Mouse (Mus musculus) gastrocnemius, postnatal 25 days (tissue): ENCODE measurements around the gene Ccdc155. TPM values are rescaled to one million over a fixed set of nuclear protein-coding genes. Genes with fewer than 3 reads are reported as not detected.
"Not testable (repeated sequence)": the region's sequence is repeated elsewhere in the genome, so short reads cannot be mapped to it uniquely, and the experiment has no call there.

Experiments
- DNase-seq: peaks from one replicate; pipeline ENCODE4 v3.0.0; 2022
- total RNA-seq, 2 experiments: library from RNA; stranded (reverse); gene quantifications; 1 replicate in 1 of 2; 2 replicates in 1 of 2; pipeline ENCODE4 v1.2.3; 2021

The Ccdc155 gene
- total RNA-seq, 2 experiments from 2014 or later = 0.19 to 0.23 TPM

GRCm38 (mm10) chr7:45162996-45163615 lies 41.6 kb downstream of the Ccdc155 start:
- DNase-seq = no peak

GRCm38 (mm10) chr7:45162551-45162950 lies 42.1 kb downstream of the Ccdc155 start:
- DNase-seq = no peak

GRCm38 (mm10) chr7:45161612-45162473 lies 42.8 kb downstream of the Ccdc155 start:
- peak; percentile 84 for DNase-seq

- DNase-seq = no peak
These were observed 43.8 kb downstream of the Ccdc155 start for GRCm38 (mm10) chr7:45160866-45161265.

GRCm38 (mm10) chr7:45160316-45160800 lies 44.3 kb downstream of the Ccdc155 start:
- no peak for DNase-seq

GRCm38 (mm10) chr7:45158991-45159390 lies 45.7 kb downstream of the Ccdc155 start:
- no peak for DNase-seq

- no peak for DNase-seq
These were observed 47.2 kb downstream of the Ccdc155 start for GRCm38 (mm10) chr7:45157459-45157858.

GRCm38 (mm10) chr7:45156206-45156605 lies 48.5 kb downstream of the Ccdc155 start:
- DNase-seq = no peak

GRCm38 (mm10) chr7:45155590-45155989 lies 49.1 kb downstream of the Ccdc155 start:
- DNase-seq = no peak

GRCm38 (mm10) chr7:45154993-45155514 lies 49.6 kb downstream of the Ccdc155 start:
- DNase-seq = peak; percentile 58

- peak; percentile 96 for DNase-seq
These were observed 50.3 kb downstream of the Ccdc155 start, which contains the start of the genes Pih1d1 and Aldh16a1 for GRCm38 (mm10) chr7:45154096-45154992. Gene Pih1d1, plus strand, starts transcription at chr7:45154303. Gene Aldh16a1, minus strand, starts transcription at chr7:45154584.

- DNase-seq = no peak
These were observed 51.1 kb downstream of the Ccdc155 start for GRCm38 (mm10) chr7:45153586-45153985.

- not testable (repeated sequence) for DNase-seq
These were observed 51.6 kb downstream of the Ccdc155 start for GRCm38 (mm10) chr7:45153052-45153451.

- DNase-seq = peak; percentile 59
These were observed 53.4 kb downstream of the Ccdc155 start for GRCm38 (mm10) chr7:45151303-45151702.

GRCm38 (mm10) chr7:45150321-45150720 lies 54.4 kb downstream of the Ccdc155 start:
- no peak for DNase-seq

- peak; percentile 50 for DNase-seq
These were observed 55.1 kb downstream of the Ccdc155 start for GRCm38 (mm10) chr7:45149545-45149944.

- DNase-seq = no peak
These were observed 56.1 kb downstream of the Ccdc155 start for GRCm38 (mm10) chr7:45148534-45149098.

- no peak for DNase-seq
These were observed 56.8 kb downstream of the Ccdc155 start for GRCm38 (mm10) chr7:45147899-45148298.

- DNase-seq = no peak
These were observed 57.4 kb downstream of the Ccdc155 start for GRCm38 (mm10) chr7:45147267-45147666.

- DNase-seq = no peak
These were observed 59.2 kb downstream of the Ccdc155 start for GRCm38 (mm10) chr7:45145460-45145859.
